Comparison of ENCODE assay signal across 9 mouse cellular contexts in the genomic region with DNA sequence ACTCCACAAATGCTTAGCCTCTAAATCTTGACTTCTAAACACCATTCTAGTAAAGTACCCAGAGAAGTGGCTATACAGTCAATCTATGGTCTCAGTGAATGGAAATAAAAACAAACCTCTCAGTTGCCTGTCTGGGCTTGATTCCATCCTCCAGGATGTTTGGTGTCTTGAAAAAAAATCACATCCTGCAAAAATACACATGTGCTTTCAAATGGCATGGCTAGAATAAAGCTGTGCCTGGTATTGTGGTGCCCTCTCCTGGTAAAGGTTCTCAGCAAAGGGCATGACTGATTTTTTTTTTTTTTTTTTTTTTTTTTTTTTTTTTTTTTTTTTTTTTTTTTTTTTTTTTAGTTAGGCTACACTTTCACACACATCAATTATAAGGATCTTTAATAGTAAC.
DNase-seq lines count a peak whose midpoint lies in the region; ATAC-seq and TF ChIP-seq lines count a peak whose summit lies in the region.
"Had no signal": no experiment of that assay in that cellular context is flagged by ENCODE, and none has a peak within 500 bp of the region (broad histone marks: within the 10 kb centered on the region; RNA-seq: fewer than 3 reads in every experiment).

No protein-coding gene starts in this region.

- H3K4me2 ChIP-seq in intestine, postnatal 0 days (replicated peaks; ENCODE audit: low read depth): no peak overlapping the region
- no peak overlapping the region for H3K4me2 ChIP-seq in intestine, embryonic 15.5 days (replicated peaks)
- no peak overlapping the region for H3K4me2 ChIP-seq in neural tube, embryonic 14.5 days (ENCODE audit: low read depth, low read length)
- H3K4me2 ChIP-seq: heart, embryonic 15.5 days; midbrain, embryonic 12.5 days had no signal

- ATAC-seq in intestine, postnatal 0 days: no peak
- no peak for ATAC-seq in intestine, embryonic 15.5 days
- peak; percentile 44; the same call in 1 of the 2 replicates for ATAC-seq in neural tube, embryonic 14.5 days (ENCODE audit: low read depth)

- H3K27me3 ChIP-seq in intestine, postnatal 0 days (replicated peaks; ENCODE audit: control insufficient read depth, insufficient read depth, low read length): no peaks in the 10 kb centered on the region
- no peaks in the 10 kb centered on the region for H3K27me3 ChIP-seq in intestine, embryonic 15.5 days (replicated peaks)
- no peaks in the 10 kb centered on the region for H3K27me3 ChIP-seq in neural tube, embryonic 14.5 days (ENCODE audit: control insufficient read depth, insufficient read depth, low read length)
- H3K27me3 ChIP-seq: heart, embryonic 15.5 days; midbrain, embryonic 12.5 days had no signal

- H3K4me3 ChIP-seq in intestine, postnatal 0 days (ENCODE audit: low read depth, low read length): no peak overlapping the region
- no peak overlapping the region for H3K4me3 ChIP-seq in intestine, embryonic 15.5 days (replicated peaks)
- no peak overlapping the region for H3K4me3 ChIP-seq in neural tube, embryonic 14.5 days (ENCODE audit: low read depth, low read length)
- H3K4me3 ChIP-seq: heart, embryonic 15.5 days; midbrain, embryonic 12.5 days had no signal

- H3K9me3 ChIP-seq in intestine, postnatal 0 days (ENCODE audit: control insufficient read depth): no peaks in the 10 kb centered on the region
- H3K9me3 ChIP-seq in intestine, embryonic 15.5 days: no peaks in the 10 kb centered on the region
- no peaks in the 10 kb centered on the region for H3K9me3 ChIP-seq in neural tube, embryonic 14.5 days (ENCODE audit: control insufficient read depth, low read length)
- H3K9me3 ChIP-seq: heart, embryonic 15.5 days; midbrain, embryonic 12.5 days had no signal

- H3K9ac ChIP-seq in intestine, postnatal 0 days (ENCODE audit: low read depth, low read length): no peak overlapping the region
- no peak overlapping the region for H3K9ac ChIP-seq in intestine, embryonic 15.5 days
- no peak overlapping the region for H3K9ac ChIP-seq in neural tube, embryonic 14.5 days (replicated peaks; ENCODE audit: low read depth, low read length)
- H3K9ac ChIP-seq: heart, embryonic 15.5 days; midbrain, embryonic 12.5 days had no signal

- H3K4me1 ChIP-seq in intestine, postnatal 0 days (replicated peaks; ENCODE audit: control insufficient read depth, insufficient read depth, low read length): no peaks in the 10 kb centered on the region
- H3K4me1 ChIP-seq in intestine, embryonic 15.5 days (replicated peaks): no peaks in the 10 kb centered on the region
- H3K4me1 ChIP-seq in neural tube, embryonic 14.5 days (ENCODE audit: control insufficient read depth, insufficient read depth, low read length): no peaks in the 10 kb centered on the region
- H3K4me1 ChIP-seq: heart, embryonic 15.5 days had no signal

- DNase-seq in neural tube, embryonic 10.5 days (ENCODE audit: extremely low spot score, low spot score): no peak
- DNase-seq in embryo, embryonic 11 days: peak; percentile 71
- peak; percentile 23 for DNase-seq in telencephalon, adult 2 months (ENCODE audit: low read depth, low spot score)
- DNase-seq in ovary, postnatal 14 days (ENCODE audit: low spot score): no peak

- H3K27ac ChIP-seq in intestine, postnatal 0 days (ENCODE audit: low read depth, low read length): no peak overlapping the region
- H3K27ac ChIP-seq in intestine, embryonic 15.5 days: no peak overlapping the region
- H3K27ac ChIP-seq in neural tube, embryonic 14.5 days (ENCODE audit: low read depth, low read length): no peak overlapping the region
- H3K27ac ChIP-seq: heart, embryonic 15.5 days; midbrain, embryonic 12.5 days had no signal

- TF ChIP-seq CTCF in intestine, postnatal 0 days (IDR thresholded peaks at IDR 0.05; ENCODE audit: low read depth): peak; percentile 64

- no peaks in the 10 kb centered on the region for H3K36me3 ChIP-seq in intestine, postnatal 0 days (ENCODE audit: control insufficient read depth, insufficient read depth)
- H3K36me3 ChIP-seq in intestine, embryonic 15.5 days: no peaks in the 10 kb centered on the region
- no peaks in the 10 kb centered on the region for H3K36me3 ChIP-seq in neural tube, embryonic 14.5 days (ENCODE audit: control insufficient read depth, insufficient read depth, low read length)
- H3K36me3 ChIP-seq: heart, embryonic 15.5 days; midbrain, embryonic 12.5 days had no signal

Comparison
In these comparisons a context has a peak if more than half of its experiments do, and no peak if none do; other contexts are left out.
1. DNase-seq: peak in embryo, embryonic 11 days (single experiment) and telencephalon, adult 2 months (single experiment); none in neural tube, embryonic 10.5 days (single experiment) and ovary, postnatal 14 days (single experiment).